Mouse (Mus musculus) cerebellum, adult 9-11 months (tissue): Measurements from ENCODE around the gene Crbn.

Experiments
- DNase-seq: peaks from one replicate; pipeline ENCODE4 v3.0.0; 2022

Gene Crbn

DNA sequence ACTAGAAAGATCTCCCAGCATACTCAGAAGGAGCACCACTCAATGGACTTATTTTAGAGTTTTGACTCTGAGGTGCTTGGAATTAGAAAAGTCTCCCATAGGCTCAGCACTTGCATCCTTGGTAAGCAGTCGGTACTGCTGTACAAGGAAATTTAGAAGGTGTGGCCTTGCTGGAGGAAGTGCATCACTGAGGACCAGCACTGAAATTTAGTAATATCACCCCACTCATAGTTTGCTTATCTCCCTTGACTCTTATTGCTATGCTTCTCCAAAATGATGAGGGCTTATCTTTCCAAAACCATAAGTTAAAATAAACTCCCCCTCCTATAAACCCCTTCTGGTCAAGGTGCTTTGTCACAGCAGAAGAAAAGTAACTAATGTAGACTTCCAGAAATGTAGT is 38.4 kb downstream of the Crbn start:
- no peak for DNase-seq

DNA sequence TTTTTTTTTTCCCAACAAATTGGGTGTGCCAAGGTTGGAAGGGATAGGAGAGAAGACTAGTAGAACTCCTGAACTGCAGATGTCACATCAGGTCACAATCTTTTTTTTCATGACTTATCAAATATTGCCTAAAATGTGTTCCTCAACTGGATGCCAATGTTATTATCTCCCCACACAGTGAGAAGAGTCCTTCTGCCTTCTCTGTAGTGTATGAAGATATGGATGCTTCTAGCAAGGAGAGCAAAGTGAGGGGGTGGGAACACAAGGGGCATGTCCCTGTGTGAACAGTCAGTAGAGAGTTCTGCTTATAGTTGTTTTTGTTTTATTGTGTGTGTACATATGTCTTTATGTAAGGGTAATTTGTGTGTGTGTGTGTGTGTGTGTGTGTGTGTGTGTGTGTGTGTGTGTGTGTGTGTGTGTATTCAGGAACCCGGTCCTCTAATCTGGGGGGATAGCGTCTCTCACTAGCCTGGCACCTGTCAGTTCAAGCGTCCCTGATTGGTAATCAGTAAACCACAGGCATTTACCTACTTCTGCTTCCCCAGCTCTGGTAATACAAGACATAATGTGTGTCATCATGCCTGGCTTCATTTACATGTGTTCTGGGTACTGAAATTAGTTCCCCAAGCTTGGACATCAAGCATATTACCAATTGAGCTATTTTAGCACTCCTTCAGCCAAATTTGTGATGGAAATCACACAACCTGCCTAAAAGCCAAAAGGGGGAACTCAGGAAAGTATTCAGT is 39.2 kb downstream of the Crbn start:
- no peak for DNase-seq

DNA sequence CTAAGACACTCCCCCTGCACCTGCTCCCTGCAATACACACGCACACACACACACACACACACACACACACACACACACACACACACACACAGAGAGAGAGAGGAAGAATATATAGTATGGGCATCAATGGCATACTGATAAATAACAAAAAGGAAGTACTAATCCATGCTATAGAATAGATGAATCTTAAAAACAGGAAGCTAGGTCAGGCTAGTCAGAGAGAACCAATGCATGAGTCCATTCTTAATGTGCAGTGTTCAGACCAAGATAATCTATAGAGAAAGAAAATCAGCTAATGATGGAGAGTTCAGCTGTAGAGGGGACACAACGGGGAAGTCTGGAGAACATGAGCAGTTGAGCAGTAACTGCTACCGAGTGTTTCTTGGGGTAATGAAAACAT is 41.6 kb downstream of the Crbn start:
- no peak for DNase-seq

DNA sequence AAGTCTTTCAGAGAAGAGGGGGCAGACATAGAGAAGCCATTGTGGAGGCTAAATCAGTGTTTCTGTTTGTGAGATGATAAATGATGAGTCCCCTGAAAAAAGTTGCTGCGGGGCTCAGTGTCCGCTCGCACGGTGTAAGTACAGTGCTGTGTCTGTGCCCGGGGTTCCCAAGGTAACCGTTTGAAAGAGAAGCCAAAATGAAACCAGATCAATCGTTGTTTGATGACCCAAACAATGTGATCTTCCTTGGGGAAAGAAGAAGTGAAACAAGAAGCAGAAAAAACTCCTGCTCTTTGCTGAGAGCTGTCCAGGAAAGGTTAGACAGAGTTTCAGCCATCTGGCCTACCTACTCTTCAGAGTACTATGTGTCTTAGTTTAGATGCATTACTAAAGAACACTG is 49.6 kb downstream of the Crbn start:
- no peak for DNase-seq

DNA sequence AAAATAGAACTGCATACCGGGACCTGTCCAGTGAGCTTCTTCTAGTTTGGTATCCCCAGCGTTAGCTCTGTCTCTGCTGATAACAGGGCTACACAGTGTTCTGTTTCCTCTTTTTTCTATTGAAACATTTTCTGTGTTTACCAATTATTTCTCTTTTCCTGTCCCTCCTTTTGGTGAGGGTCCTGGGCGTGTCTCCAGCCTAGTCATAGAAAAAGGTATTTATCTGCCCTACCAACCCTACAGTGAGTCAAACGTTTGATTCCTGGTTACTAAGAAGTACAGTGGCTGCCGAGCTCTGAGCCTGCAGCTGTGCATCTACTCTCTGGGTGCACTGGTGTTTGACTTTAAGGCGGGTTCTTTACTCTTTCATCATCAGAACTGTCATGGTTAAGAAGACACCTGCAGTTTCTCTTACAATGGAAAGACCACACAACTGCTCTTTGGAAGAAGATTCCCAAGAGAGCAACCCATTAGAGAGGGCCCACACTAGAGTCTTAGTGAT is 50.9 kb downstream of the Crbn start, which contains the start of gene Il5ra:
Gene Il5ra, minus strand, starts transcription at position 151 of the 502 bp plus-strand sequence.
- DNase-seq, result no peak

DNA sequence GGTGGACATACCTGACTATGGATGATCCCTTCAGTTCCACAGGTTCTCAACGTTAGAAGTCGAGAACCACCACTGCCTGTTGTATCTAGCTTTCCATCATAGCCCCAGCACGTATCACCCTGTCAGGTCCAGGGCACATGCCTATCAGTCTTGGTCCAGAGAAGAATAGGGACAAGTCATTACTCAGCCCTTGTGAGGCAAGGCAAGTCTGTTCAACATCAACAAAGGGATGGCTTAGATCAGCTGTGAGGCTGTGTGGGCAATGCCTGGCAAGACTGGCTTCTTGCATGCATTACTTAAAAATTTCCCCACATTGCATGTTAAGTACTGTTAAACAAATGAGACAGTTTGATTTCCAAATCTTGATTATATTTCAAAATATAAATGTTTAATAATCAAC is 52.1 kb downstream of the Crbn start:
- DNase-seq, result no peak

DNA sequence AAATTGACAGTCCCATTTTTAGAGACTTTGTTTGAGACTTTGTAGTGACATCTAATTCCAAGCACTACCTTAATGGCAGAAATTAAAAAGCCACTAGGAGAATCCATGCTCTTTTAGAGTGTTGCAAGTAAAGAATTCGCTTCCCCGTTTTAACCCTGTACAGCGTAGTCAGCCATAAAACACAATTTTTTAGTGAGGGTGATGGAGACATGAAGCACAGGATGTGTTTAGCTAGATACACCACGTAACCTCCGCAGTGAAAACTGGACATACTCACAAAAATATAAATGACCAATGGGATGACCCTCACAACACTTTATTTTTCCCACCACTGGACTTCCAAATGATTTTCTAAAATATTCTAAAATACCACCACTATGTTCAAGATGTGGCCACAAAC is 52.6 kb downstream of the Crbn start:
- no peak for DNase-seq

DNA sequence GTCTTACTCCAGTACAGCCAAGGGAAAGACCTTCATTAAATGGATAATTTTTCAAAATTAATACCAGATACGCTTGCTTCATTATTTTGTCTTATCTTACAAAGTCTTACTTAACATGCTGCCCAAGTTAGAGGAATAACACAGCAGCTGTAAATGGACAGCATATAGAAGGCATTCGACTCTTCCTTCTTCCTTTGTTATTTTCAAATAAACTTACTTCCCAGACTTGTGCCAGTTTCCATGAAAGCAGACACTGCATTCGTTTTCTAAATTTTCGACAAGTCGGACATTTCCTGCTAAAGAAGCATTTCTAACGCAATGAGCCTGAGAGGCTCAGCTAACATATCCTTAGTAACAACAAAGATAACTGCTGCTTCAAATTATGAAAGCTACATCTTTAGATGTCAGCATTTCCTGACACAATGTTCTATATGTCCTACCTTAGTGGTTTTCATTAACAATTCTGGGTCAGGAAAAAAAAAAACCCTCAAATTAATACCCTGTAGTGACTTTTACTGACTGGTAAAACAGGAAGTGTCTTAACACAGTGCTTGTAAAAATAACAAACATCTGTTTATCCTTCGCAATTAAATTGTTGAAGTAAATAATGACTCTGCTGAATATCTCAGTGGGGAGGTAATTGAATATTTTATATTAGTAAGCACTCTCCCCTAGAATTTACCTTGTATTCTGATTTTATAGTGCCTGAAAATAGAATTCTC is 54.0 kb downstream of the Crbn start:
- DNase-seq, result no peak

DNA sequence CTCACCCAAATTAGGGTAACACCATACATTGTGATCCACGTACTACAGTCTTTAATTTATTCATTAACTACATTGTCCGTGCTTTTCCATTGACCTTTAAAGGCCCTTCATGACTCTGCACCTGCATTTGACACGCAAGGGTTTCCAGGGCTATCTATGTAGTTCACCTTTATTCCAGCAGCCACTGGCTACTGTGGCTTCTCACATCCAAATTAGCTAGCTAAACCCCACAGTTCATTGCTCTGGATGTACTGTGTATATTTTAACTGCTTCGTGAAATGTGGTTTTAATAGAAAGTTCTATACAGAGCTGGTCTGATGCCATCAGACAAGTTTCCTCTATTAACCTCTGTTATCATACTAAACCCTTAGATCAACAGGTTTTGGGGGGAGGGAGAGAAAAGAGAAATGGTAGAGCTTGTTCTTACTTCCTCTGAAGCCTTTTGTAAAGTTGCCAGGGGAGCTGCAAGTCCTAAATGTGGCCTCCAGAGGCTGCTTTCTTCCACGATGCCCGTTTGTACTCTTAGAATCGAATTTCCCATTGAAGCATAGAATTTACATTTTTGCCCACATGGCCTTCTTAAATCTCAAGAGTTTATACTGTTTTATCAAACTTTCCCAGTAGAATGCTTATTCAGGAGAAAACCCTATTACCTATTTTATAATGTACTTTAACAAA is 56.2 kb downstream of the Crbn start:
- no peak for DNase-seq

DNA sequence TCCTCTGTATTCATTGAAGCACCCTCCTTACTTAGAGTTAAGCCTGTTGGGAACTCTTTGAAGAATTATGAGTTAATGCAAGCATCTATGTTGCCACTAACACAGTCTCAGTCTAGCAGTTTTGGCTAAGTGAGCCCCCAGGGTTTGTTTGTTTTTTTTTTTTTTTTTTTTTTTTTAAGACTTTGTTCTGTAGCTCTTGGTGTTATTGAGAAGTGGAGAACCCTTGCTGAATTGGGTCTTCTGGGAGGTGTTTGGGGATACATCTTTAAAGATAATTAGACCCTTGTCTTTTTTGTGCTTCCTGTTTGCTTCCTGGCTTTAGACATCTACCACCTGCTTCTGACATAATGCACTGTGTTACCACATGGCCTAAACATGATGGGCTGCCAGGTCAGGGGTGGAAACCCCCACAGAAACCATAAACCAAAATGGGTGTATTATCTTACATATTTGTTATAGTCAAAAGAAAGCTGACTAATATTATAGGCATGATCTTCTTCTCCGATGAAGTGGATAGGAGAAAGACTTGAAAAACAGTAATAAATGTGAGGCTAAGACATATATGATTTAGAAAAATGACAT is 59.5 kb downstream of the Crbn start:
- DNase-seq, result no peak

DNA sequence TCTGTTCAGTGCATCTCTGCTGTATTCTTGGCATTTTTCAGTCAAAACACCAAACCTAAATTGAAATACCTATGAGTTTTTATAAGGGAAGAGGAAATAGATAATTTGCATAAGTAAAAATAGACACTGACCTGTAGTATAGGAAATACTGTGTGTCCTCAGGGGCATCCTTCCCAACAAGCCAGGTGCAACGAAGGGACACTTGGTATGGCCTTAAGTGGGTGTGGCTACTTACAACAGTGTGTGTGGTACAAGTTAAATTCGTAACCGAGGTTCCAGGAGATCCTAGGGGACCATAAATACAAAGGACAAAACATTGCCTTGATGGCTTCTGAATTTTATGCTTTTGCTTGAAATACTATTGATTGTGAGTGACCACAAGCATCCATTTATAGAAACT is 61.6 kb downstream of the Crbn start:
- DNase-seq, result no peak

DNA sequence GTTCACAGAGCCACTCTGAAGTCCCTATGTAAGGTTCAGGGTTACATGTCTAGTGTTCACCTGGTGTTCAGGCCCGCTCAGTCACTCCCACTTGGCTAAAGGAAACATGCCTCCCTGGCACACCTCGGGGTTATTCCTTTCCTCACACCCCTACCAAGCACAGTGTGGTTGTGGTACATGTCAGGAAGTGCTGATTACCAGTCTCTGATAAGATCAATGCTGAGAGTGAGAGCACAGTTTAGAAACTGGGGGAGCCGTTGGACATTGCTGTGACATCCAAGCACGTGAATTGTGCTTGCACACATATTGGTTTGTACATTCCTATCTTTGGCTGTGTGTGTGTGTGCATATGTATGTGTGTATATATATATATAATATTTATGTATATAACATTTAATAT is 67.3 kb downstream of the Crbn start:
- DNase-seq, result no peak
